Mouse (Mus musculus): ENCODE data around the gene Ttc27. TPM values are rescaled to one million over a fixed set of nuclear protein-coding genes. Genes with fewer than 3 reads are reported as not detected.

Ttc27 gene
- polyA plus RNA-seq, 2 experiments: 8.3 to 13.5 TPM

GRCm38 (mm10) chr17:74754369-74755118, 37.0 kb downstream of the Ttc27 start:
- no peaks in the 10 kb centered on the region for H3K4me1 ChIP-seq (replicated peaks; ENCODE audit: control insufficient read depth in 2 of 2, insufficient read depth in 2 of 2, low read length in 1 of 2)
- no peak for ATAC-seq (ENCODE audit: insufficient read depth)
- 82% methylated on average over 11 of the region's 11 CpGs for WGBS (ENCODE audit: insufficient replicate concordance)

GRCm38 (mm10) chr17:74769390-74769811, 51.9 kb downstream of the Ttc27 start:
- no peaks in the 10 kb centered on the region for H3K4me1 ChIP-seq (replicated peaks; ENCODE audit: control insufficient read depth in 2 of 2, insufficient read depth in 2 of 2, low read length in 1 of 2)
- TF ChIP-seq EP300 (IDR thresholded peaks at IDR 0.05; ENCODE audit: low read depth) (no peak), CTCF (IDR thresholded peaks at IDR 0.05; ENCODE audit: low read depth) (no peak)
- H3K36me3 ChIP-seq (replicated peaks; ENCODE audit: control insufficient read depth, insufficient read depth, low read depth): no peaks in the 10 kb centered on the region
- ATAC-seq (ENCODE audit: insufficient read depth): no peak
- H3K27ac ChIP-seq: no peak overlapping the region
- no peak for DNase-seq (ENCODE audit: low read depth in 3 of 3, low spot score in 3 of 3)
- WGBS (ENCODE audit: insufficient replicate concordance): 53% methylated on average over 9 of the region's 9 CpGs
- no peaks in the 10 kb centered on the region for H3K27me3 ChIP-seq (ENCODE audit: control insufficient read depth, insufficient read depth, low read length)
- H3K9ac ChIP-seq (replicated peaks): no peak overlapping the region
- H3K4me2 ChIP-seq (ENCODE audit: low read depth): no peak overlapping the region
- H3K4me3 ChIP-seq (ENCODE audit: insufficient read depth in 1 of 2, low read depth in 2 of 2, low read length in 2 of 2): no peak overlapping the region
- H3K9me3 ChIP-seq (ENCODE audit: control insufficient read depth, low read length): no peaks in the 10 kb centered on the region

More at GRCm38 (mm10) chr17:74754369-74755118, 37.0 kb downstream of the Ttc27 start:
- Histone ChIP-seq H3K4me2 (ENCODE audit: low read depth) (no peak overlapping the region), H3K4me3 (ENCODE audit: insufficient read depth in 1 of 2, low read depth in 2 of 2, low read length in 2 of 2) (no peak overlapping the region), H3K27ac (no peak overlapping the region), H3K9me3 (ENCODE audit: control insufficient read depth, low read length) (no peaks in the 10 kb centered on the region), H3K27me3 (ENCODE audit: control insufficient read depth, insufficient read depth, low read length) (no peaks in the 10 kb centered on the region), H3K36me3 (replicated peaks; ENCODE audit: control insufficient read depth, insufficient read depth, low read depth) (no peaks in the 10 kb centered on the region; the same call in 1 of the 2 replicates), H3K9ac (replicated peaks) (no peak overlapping the region)
- DNase-seq (ENCODE audit: low read depth in 3 of 3, low spot score in 3 of 3): no peak
- TF ChIP-seq EP300 (IDR thresholded peaks at IDR 0.05; ENCODE audit: low read depth) (no peak), CTCF (IDR thresholded peaks at IDR 0.05; ENCODE audit: low read depth) (no peak)

GRCm38 (mm10) chr17:74772364-74772763, 54.8 kb downstream of the Ttc27 start:
- H3K27ac ChIP-seq: no peak overlapping the region
- H3K4me2 ChIP-seq (ENCODE audit: low read depth): no peak overlapping the region
- H3K36me3 ChIP-seq (replicated peaks; ENCODE audit: control insufficient read depth, insufficient read depth, low read depth): no peaks in the 10 kb centered on the region
- H3K9ac ChIP-seq (replicated peaks): no peak overlapping the region
- H3K4me1 ChIP-seq (replicated peaks; ENCODE audit: control insufficient read depth in 2 of 2, insufficient read depth in 2 of 2, low read length in 1 of 2): no peaks in the 10 kb centered on the region
- no peak for TF ChIP-seq CTCF (IDR thresholded peaks at IDR 0.05; ENCODE audit: low read depth)
- H3K4me3 ChIP-seq (ENCODE audit: insufficient read depth in 1 of 2, low read depth in 2 of 2, low read length in 2 of 2): no peak overlapping the region
- WGBS (ENCODE audit: insufficient replicate concordance): 78% methylated on average over 4 of the region's 4 CpGs
- no peaks in the 10 kb centered on the region for H3K27me3 ChIP-seq (ENCODE audit: control insufficient read depth, insufficient read depth, low read length)
- H3K9me3 ChIP-seq (ENCODE audit: control insufficient read depth, low read length): no peaks in the 10 kb centered on the region
- no peak for ATAC-seq (ENCODE audit: insufficient read depth)
- DNase-seq (ENCODE audit: low read depth in 3 of 3, low spot score in 3 of 3): no peak

GRCm38 (mm10) chr17:74773556-74773955, 56.0 kb downstream of the Ttc27 start:
- TF ChIP-seq CTCF (IDR thresholded peaks at IDR 0.05; ENCODE audit: low read depth) (no peak), EP300 (IDR thresholded peaks at IDR 0.05; ENCODE audit: low read depth) (no peak)
- 73% methylated on average over 5 of the region's 5 CpGs for WGBS (ENCODE audit: insufficient replicate concordance)
- no peaks in the 10 kb centered on the region for H3K27me3 ChIP-seq (ENCODE audit: control insufficient read depth, insufficient read depth, low read length)
- H3K36me3 ChIP-seq (replicated peaks; ENCODE audit: control insufficient read depth, insufficient read depth, low read depth): no peaks in the 10 kb centered on the region
- H3K27ac ChIP-seq: no peak overlapping the region
- H3K9ac ChIP-seq (replicated peaks): no peak overlapping the region
- H3K9me3 ChIP-seq (ENCODE audit: control insufficient read depth, low read length): no peaks in the 10 kb centered on the region
- H3K4me3 ChIP-seq (ENCODE audit: insufficient read depth in 1 of 2, low read depth in 2 of 2, low read length in 2 of 2): no peak overlapping the region
- ATAC-seq (ENCODE audit: insufficient read depth) (no peak), DNase-seq (ENCODE audit: low read depth in 3 of 3, low spot score in 3 of 3) (no peak)
- no peak overlapping the region for H3K4me2 ChIP-seq (ENCODE audit: low read depth)
- no peaks in the 10 kb centered on the region for H3K4me1 ChIP-seq (replicated peaks; ENCODE audit: control insufficient read depth in 2 of 2, insufficient read depth in 2 of 2, low read length in 1 of 2)

GRCm38 (mm10) chr17:74780133-74780532, 62.6 kb downstream of the Ttc27 start:
- no peaks in the 10 kb centered on the region for H3K36me3 ChIP-seq (replicated peaks; ENCODE audit: control insufficient read depth, insufficient read depth, low read depth)
- no peak overlapping the region for H3K27ac ChIP-seq
- DNase-seq (ENCODE audit: low read depth in 3 of 3, low spot score in 3 of 3): no peak
- 74% methylated on average over 4 of the region's 4 CpGs for WGBS (ENCODE audit: insufficient replicate concordance)
- no peaks in the 10 kb centered on the region for H3K27me3 ChIP-seq (ENCODE audit: control insufficient read depth, insufficient read depth, low read length)
- H3K4me3 ChIP-seq (ENCODE audit: insufficient read depth in 1 of 2, low read depth in 2 of 2, low read length in 2 of 2): no peak overlapping the region
- H3K9ac ChIP-seq (replicated peaks): no peak overlapping the region
- no peaks in the 10 kb centered on the region for H3K9me3 ChIP-seq (ENCODE audit: control insufficient read depth, low read length)
- no peaks in the 10 kb centered on the region for H3K4me1 ChIP-seq (replicated peaks; ENCODE audit: control insufficient read depth in 2 of 2, insufficient read depth in 2 of 2, low read length in 1 of 2)
- ATAC-seq (ENCODE audit: insufficient read depth): no peak
- TF ChIP-seq CTCF (IDR thresholded peaks at IDR 0.05; ENCODE audit: low read depth) (no peak), EP300 (IDR thresholded peaks at IDR 0.05; ENCODE audit: low read depth) (no peak)
- H3K4me2 ChIP-seq (ENCODE audit: low read depth): no peak overlapping the region

Data from liver, embryonic 14.5 days (tissue).